Mouse (Mus musculus): Measurements from ENCODE around the gene Fbxw13. TPM values are rescaled to one million over a fixed set of nuclear protein-coding genes. Genes with fewer than 3 reads are reported as not detected.
A peak's percentile ranks its signal among the peaks of the same experiment; 100 is the strongest.
"Not testable (repeated sequence)": the region's sequence is repeated elsewhere in the genome, so short reads cannot be mapped to it uniquely, and the experiment has no call there.

Fbxw13 gene
- polyA plus RNA-seq, 1 experiment from 2014 or later: not detected

GRCm38 (mm10) chr9:109176301-109176700, 19.5 kb downstream of the Fbxw13 start:
- H3K4me3 ChIP-seq (ENCODE audit: low read depth, low read length): no peak overlapping the region
- H3K36me3 ChIP-seq (ENCODE audit: control insufficient read depth, insufficient read depth): no peaks in the 10 kb centered on the region
- 0 out of 2 replicates have a peak, but pooled peaks cover 4% of the 10 kb centered on the region for H3K9me3 ChIP-seq (ENCODE audit: control insufficient read depth)
- H3K4me2 ChIP-seq (replicated peaks; ENCODE audit: low read depth): no peak overlapping the region
- H3K4me1 ChIP-seq (replicated peaks; ENCODE audit: control insufficient read depth, insufficient read depth, low read length): no peaks in the 10 kb centered on the region
- H3K27ac ChIP-seq (ENCODE audit: low read depth, low read length): no peak overlapping the region
- no peak for ATAC-seq
- no peak overlapping the region for H3K9ac ChIP-seq (ENCODE audit: low read depth, low read length)
- H3K27me3 ChIP-seq (replicated peaks; ENCODE audit: control insufficient read depth, insufficient read depth, low read length): no peaks in the 10 kb centered on the region
- WGBS: 73% methylated on average over 1 of the region's 1 CpGs
- no peak for TF ChIP-seq CTCF (IDR thresholded peaks at IDR 0.05; ENCODE audit: low read depth)

GRCm38 (mm10) chr9:109167316-109167715, 28.5 kb downstream of the Fbxw13 start:
- no peak for TF ChIP-seq CTCF (IDR thresholded peaks at IDR 0.05; ENCODE audit: low read depth)
- Histone ChIP-seq H3K4me3 (ENCODE audit: low read depth, low read length) (no peak overlapping the region), H3K4me1 (replicated peaks; ENCODE audit: control insufficient read depth, insufficient read depth, low read length) (no peaks in the 10 kb centered on the region), H3K4me2 (replicated peaks; ENCODE audit: low read depth) (no peak overlapping the region), H3K36me3 (ENCODE audit: control insufficient read depth, insufficient read depth) (no peaks in the 10 kb centered on the region), H3K27me3 (replicated peaks; ENCODE audit: control insufficient read depth, insufficient read depth, low read length) (no peaks in the 10 kb centered on the region), H3K9me3 (ENCODE audit: control insufficient read depth) (no peaks in the 10 kb centered on the region), H3K27ac (ENCODE audit: low read depth, low read length) (no peak overlapping the region), H3K9ac (ENCODE audit: low read depth, low read length) (no peak overlapping the region)
- no peak for ATAC-seq

- 74% methylated on average over 3 of the region's 3 CpGs for WGBS
- H3K4me2 ChIP-seq (replicated peaks; ENCODE audit: low read depth): no peak within 1 kb of the TSS
- no peaks in the 10 kb centered on the region for H3K27me3 ChIP-seq (replicated peaks; ENCODE audit: control insufficient read depth, insufficient read depth, low read length)
- H3K27ac ChIP-seq (ENCODE audit: low read depth, low read length): no peak within 1 kb of the TSS
- no peak within 1 kb of the TSS for H3K9ac ChIP-seq (ENCODE audit: low read depth, low read length)
- H3K4me1 ChIP-seq (replicated peaks; ENCODE audit: control insufficient read depth, insufficient read depth, low read length): no peaks in the 10 kb centered on the region
- no peak for ATAC-seq
- no peak for TF ChIP-seq CTCF (IDR thresholded peaks at IDR 0.05; ENCODE audit: low read depth)
- no peaks in the 10 kb centered on the region for H3K36me3 ChIP-seq (ENCODE audit: control insufficient read depth, insufficient read depth)
- H3K9me3 ChIP-seq (ENCODE audit: control insufficient read depth): no peaks in the 10 kb centered on the region
- no peak within 1 kb of the TSS for H3K4me3 ChIP-seq (ENCODE audit: low read depth, low read length)
Observed at GRCm38 (mm10) chr9:109161941-109162340, 33.8 kb downstream of the Fbxw13 start, which contains the start of gene Fbxw21. Gene Fbxw21, minus strand, starts transcription at chr9:109162041.

GRCm38 (mm10) chr9:109140414-109140813, 55.4 kb downstream of the Fbxw13 start:
- not testable (repeated sequence) for H3K4me3 ChIP-seq (ENCODE audit: low read depth, low read length); H3K36me3 ChIP-seq (ENCODE audit: control insufficient read depth, insufficient read depth); H3K9ac ChIP-seq (ENCODE audit: low read depth, low read length); H3K9me3 ChIP-seq (ENCODE audit: control insufficient read depth); H3K27ac ChIP-seq (ENCODE audit: low read depth, low read length); H3K27me3 ChIP-seq (replicated peaks; ENCODE audit: control insufficient read depth, insufficient read depth, low read length); H3K4me1 ChIP-seq (replicated peaks; ENCODE audit: control insufficient read depth, insufficient read depth, low read length); ATAC-seq; H3K4me2 ChIP-seq (replicated peaks; ENCODE audit: low read depth)
- peak; percentile 55 for TF ChIP-seq CTCF (IDR thresholded peaks at IDR 0.05; ENCODE audit: low read depth)
- WGBS: 60% methylated on average over 4 of the region's 4 CpGs

- no peak overlapping the region for H3K27ac ChIP-seq (ENCODE audit: low read depth, low read length)
- peaks cover 4% of the 10 kb centered on the region; the same call in 1 of the 2 replicates for H3K9me3 ChIP-seq (ENCODE audit: control insufficient read depth)
- H3K27me3 ChIP-seq (replicated peaks; ENCODE audit: control insufficient read depth, insufficient read depth, low read length): no peaks in the 10 kb centered on the region
- no peak overlapping the region for H3K4me3 ChIP-seq (ENCODE audit: low read depth, low read length)
- no peaks in the 10 kb centered on the region for H3K36me3 ChIP-seq (ENCODE audit: control insufficient read depth, insufficient read depth)
- H3K4me2 ChIP-seq (replicated peaks; ENCODE audit: low read depth): no peak overlapping the region
- WGBS: 86% methylated on average over 5 of the region's 5 CpGs
- no peak for TF ChIP-seq CTCF (IDR thresholded peaks at IDR 0.05; ENCODE audit: low read depth)
- H3K9ac ChIP-seq (ENCODE audit: low read depth, low read length): no peak overlapping the region
- no peak for ATAC-seq
- H3K4me1 ChIP-seq (replicated peaks; ENCODE audit: control insufficient read depth, insufficient read depth, low read length): no peaks in the 10 kb centered on the region
Observed at GRCm38 (mm10) chr9:109130076-109130475, 65.7 kb downstream of the Fbxw13 start.

Other genes with a start within 250 kb of the Fbxw13 start
- 1.9 and 3.1 TPM in 2 replicates for gene Col7a1, start 242.4 kb downstream of the Fbxw13 start, polyA plus RNA-seq (2015; fragmentation: Nextera tagmentation; extraction: Ambion mirVana)
- gene Ucn2, start 210.0 kb downstream of the Fbxw13 start, polyA plus RNA-seq (2015; fragmentation: Nextera tagmentation; extraction: Ambion mirVana): not detected in 2 replicates
- 43.1 and 48.3 TPM in 2 replicates for gene Pfkfb4, start 204.2 kb downstream of the Fbxw13 start, polyA plus RNA-seq (2015; fragmentation: Nextera tagmentation; extraction: Ambion mirVana)
- 303 and 311 TPM in 2 replicates for gene Shisa5, start 157.4 kb downstream of the Fbxw13 start, polyA plus RNA-seq (2015; fragmentation: Nextera tagmentation; extraction: Ambion mirVana)
- 16.1 and 17.1 TPM in 2 replicates for gene Trex1, start 136.2 kb downstream of the Fbxw13 start, polyA plus RNA-seq (2015; fragmentation: Nextera tagmentation; extraction: Ambion mirVana)
- 7.5 and 8.9 TPM in 2 replicates for gene Atrip, start 121.9 kb downstream of the Fbxw13 start, polyA plus RNA-seq (2015; fragmentation: Nextera tagmentation; extraction: Ambion mirVana)
- gene Ccdc51, start 113.5 kb downstream of the Fbxw13 start, polyA plus RNA-seq (2015; fragmentation: Nextera tagmentation; extraction: Ambion mirVana): 12.1 and 12.7 TPM in 2 replicates
- 683 and 718 TPM in 2 replicates for gene Tma7, start 113.4 kb downstream of the Fbxw13 start, polyA plus RNA-seq (2015; fragmentation: Nextera tagmentation; extraction: Ambion mirVana)
- 1.3 and 1.6 TPM in 2 replicates for gene Plxnb1, start 100.6 kb downstream of the Fbxw13 start, polyA plus RNA-seq (2015; fragmentation: Nextera tagmentation; extraction: Ambion mirVana)
- gene Fbxw21, start 33.9 kb downstream of the Fbxw13 start, polyA plus RNA-seq (2015; fragmentation: Nextera tagmentation; extraction: Ambion mirVana): not detected in 2 replicates
- not detected in 2 replicates for gene Fbxw20, start 38.8 kb upstream of the Fbxw13 start, polyA plus RNA-seq (2015; fragmentation: Nextera tagmentation; extraction: Ambion mirVana)
- not detected in 2 replicates for gene Fbxw14, start 91.7 kb upstream of the Fbxw13 start, polyA plus RNA-seq (2015; fragmentation: Nextera tagmentation; extraction: Ambion mirVana)
- gene Fbxw28, start 143.7 kb upstream of the Fbxw13 start, polyA plus RNA-seq (2015; fragmentation: Nextera tagmentation; extraction: Ambion mirVana): not detected in 2 replicates
- not detected in 2 replicates for gene Fbxw22, start 208.3 kb upstream of the Fbxw13 start, polyA plus RNA-seq (2015; fragmentation: Nextera tagmentation; extraction: Ambion mirVana)

Measured in intestine, postnatal 0 days (tissue).